Mouse (Mus musculus) midbrain, embryonic 12.5 days (tissue): ENCODE measurements at regions not wholly inside any gene's neighbourhood (a gene's known extent, or its start where the extent isn't known, plus 50 kb on each side); places are given as distances from the start of the nearest gene placed in this dataset.

Source experiments
- ATAC-seq: fragments of 200-750 bp; cut with Nextera tagmentation; 2 replicates; pipeline ENCODE4 v1.8.0; 2017; ENCODE audit warnings: low read depth, moderate TSS enrichment, moderate library complexity; ENCODE audit not compliant: low FRiP score
- H3K27ac ChIP-seq: fragments of 300-500 bp; sonication (generic); replicated peaks from 2 replicates; pipeline ENCODE4 v1.5.1; 2016; ENCODE audit warnings: mild to moderate bottlenecking
- H3K27me3 ChIP-seq: fragments of 300-500 bp; sonication (generic); 2 replicates; pipeline ENCODE4 v1.6.1; 2016; ENCODE audit warnings: mild to moderate bottlenecking
- H3K36me3 ChIP-seq: fragments of 300-500 bp; sonication (generic); 2 replicates; pipeline ENCODE4 v1.6.1; 2016
- H3K4me1 ChIP-seq: fragments of 300-500 bp; sonication (generic); 2 replicates; pipeline ENCODE4 v1.6.1; 2016
- H3K4me2 ChIP-seq: fragments of 300-500 bp; sonication (generic); replicated peaks from 2 replicates; pipeline ENCODE4 v1.6.1; 2016; ENCODE audit warnings: mild to moderate bottlenecking, moderate library complexity
- H3K4me3 ChIP-seq: fragments of 300-500 bp; sonication (generic); 2 replicates; pipeline ENCODE4 v1.5.1; 2016; ENCODE audit warnings: mild to moderate bottlenecking
- H3K9ac ChIP-seq: fragments of 300-500 bp; sonication (generic); replicated peaks from 2 replicates; pipeline ENCODE4 v1.6.1; 2016; ENCODE audit warnings: mild to moderate bottlenecking, moderate library complexity
- H3K9me3 ChIP-seq: fragments of 300-500 bp; sonication (generic); 2 replicates; pipeline ENCODE4 v1.6.1; 2016; ENCODE audit warnings: mild to moderate bottlenecking
- WGBS: fragments of 180-500 bp; shearing (Covaris S2); methylation state at CpG from one replicate; pipeline ENCODE4 v1.1.7; 2016; 5-methylcytosine and 5-hydroxymethylcytosine counted together

- Histone ChIP-seq H3K9me3 (no peaks in the 10 kb centered on the region), H3K27ac (no peak overlapping the region), H3K9ac (no peak overlapping the region), H3K4me2 (no peak overlapping the region), H3K4me3 (no peak overlapping the region), H3K27me3 (peaks cover 4% of the 10 kb centered on the region), H3K4me1 (no peaks in the 10 kb centered on the region), H3K36me3 (no peaks in the 10 kb centered on the region)
- ATAC-seq = no peak
- WGBS = 91% methylated on average over 3 of the region's 3 CpGs
These were observed 304.7 kb upstream of the Rbms1 start for GRCm38 (mm10) chr2:61267706-61268105.

- ATAC-seq = no peak
- Histone ChIP-seq H3K27ac (no peak overlapping the region), H3K4me1 (peaks cover 7% of the 10 kb centered on the region; the same call in 1 of the 2 replicates), H3K36me3 (no peaks in the 10 kb centered on the region), H3K27me3 (no peaks in the 10 kb centered on the region), H3K4me3 (no peak overlapping the region), H3K4me2 (no peak overlapping the region), H3K9ac (no peak overlapping the region), H3K9me3 (no peaks in the 10 kb centered on the region)
- 59% methylated on average over 9 of the region's 9 CpGs for WGBS
These were observed 287.2 kb upstream of the Rbms1 start for GRCm38 (mm10) chr2:61250068-61250800.

- H3K4me3 ChIP-seq = no peak overlapping the region
- H3K4me2 ChIP-seq = no peak overlapping the region
- H3K27ac ChIP-seq = no peak overlapping the region
- H3K9me3 ChIP-seq = no peaks in the 10 kb centered on the region
- peaks cover 7% of the 10 kb centered on the region; the same call in 1 of the 2 replicates for H3K4me1 ChIP-seq
- H3K27me3 ChIP-seq = no peaks in the 10 kb centered on the region
- H3K36me3 ChIP-seq = no peaks in the 10 kb centered on the region
- 91% methylated on average over 4 of the region's 4 CpGs for WGBS
- ATAC-seq = no peak
- H3K9ac ChIP-seq = no peak overlapping the region
These were observed 285.0 kb upstream of the Rbms1 start for GRCm38 (mm10) chr2:61247956-61248355.

- Histone ChIP-seq H3K4me2 (no peak overlapping the region), H3K9ac (no peak overlapping the region), H3K36me3 (no peaks in the 10 kb centered on the region), H3K4me3 (no peak overlapping the region), H3K9me3 (no peaks in the 10 kb centered on the region), H3K4me1 (peaks cover 7% of the 10 kb centered on the region; the same call in 1 of the 2 replicates), H3K27ac (no peak overlapping the region), H3K27me3 (no peaks in the 10 kb centered on the region)
- 27% methylated on average over 2 of the region's 2 CpGs for WGBS
- no peak for ATAC-seq
These were observed 284.3 kb upstream of the Rbms1 start for GRCm38 (mm10) chr2:61247336-61247735.

- 13% methylated on average over 3 of the region's 3 CpGs for WGBS
These were observed 283.8 kb upstream of the Rbms1 start for GRCm38 (mm10) chr2:61246691-61247258.

GRCm38 (mm10) chr2:61245526-61245925 lies 282.5 kb upstream of the Rbms1 start:
- Histone ChIP-seq H3K4me2 (no peak overlapping the region), H3K4me3 (no peak overlapping the region), H3K27me3 (no peaks in the 10 kb centered on the region), H3K4me1 (peaks cover 7% of the 10 kb centered on the region; the same call in 1 of the 2 replicates), H3K9ac (no peak overlapping the region), H3K9me3 (no peaks in the 10 kb centered on the region), H3K27ac (no peak overlapping the region), H3K36me3 (no peaks in the 10 kb centered on the region)
- 89% methylated on average over 7 of the region's 7 CpGs for WGBS
- ATAC-seq = no peak

More at GRCm38 (mm10) chr2:61246691-61247258, 283.8 kb upstream of the Rbms1 start:
- Histone ChIP-seq H3K4me1 (peaks cover 7% of the 10 kb centered on the region; the same call in 1 of the 2 replicates), H3K36me3 (no peaks in the 10 kb centered on the region), H3K27ac (no peak overlapping the region), H3K27me3 (no peaks in the 10 kb centered on the region), H3K9ac (no peak overlapping the region), H3K4me3 (no peak overlapping the region), H3K4me2 (no peak overlapping the region), H3K9me3 (no peaks in the 10 kb centered on the region)
- no peak for ATAC-seq

- Histone ChIP-seq H3K4me1 (no peaks in the 10 kb centered on the region), H3K4me2 (no peak overlapping the region), H3K27ac (no peak overlapping the region), H3K4me3 (no peak overlapping the region), H3K9ac (no peak overlapping the region), H3K36me3 (no peaks in the 10 kb centered on the region), H3K27me3 (0 out of 2 replicates have a peak, but pooled peaks cover 3% of the 10 kb centered on the region), H3K9me3 (no peaks in the 10 kb centered on the region)
- ATAC-seq = no peak
- WGBS = 81% methylated on average over 3 of the region's 3 CpGs
These were observed 258.7 kb upstream of the Rbms1 start for GRCm38 (mm10) chr2:61221676-61222075.

- Histone ChIP-seq H3K9ac (no peak overlapping the region), H3K4me2 (no peak overlapping the region), H3K27ac (no peak overlapping the region), H3K27me3 (0 out of 2 replicates have a peak, but pooled peaks cover 3% of the 10 kb centered on the region), H3K4me3 (no peak overlapping the region), H3K36me3 (no peaks in the 10 kb centered on the region), H3K4me1 (no peaks in the 10 kb centered on the region), H3K9me3 (no peaks in the 10 kb centered on the region)
- ATAC-seq = no peak
- 91% methylated on average over 2 of the region's 2 CpGs for WGBS
These were observed 258.2 kb upstream of the Rbms1 start for GRCm38 (mm10) chr2:61221157-61221556.

GRCm38 (mm10) chr2:61213951-61214350 lies 251.0 kb upstream of the Rbms1 start:
- no peak overlapping the region for H3K4me3 ChIP-seq
- no peaks in the 10 kb centered on the region for H3K4me1 ChIP-seq
- H3K27ac ChIP-seq = no peak overlapping the region
- 92% methylated on average over 1 of the region's 1 CpGs for WGBS
- ATAC-seq = no peak
- no peaks in the 10 kb centered on the region for H3K27me3 ChIP-seq
- H3K9me3 ChIP-seq = no peaks in the 10 kb centered on the region
- H3K36me3 ChIP-seq = no peaks in the 10 kb centered on the region
- no peak overlapping the region for H3K4me2 ChIP-seq
- no peak overlapping the region for H3K9ac ChIP-seq

GRCm38 (mm10) chr2:61201387-61201786 lies 238.4 kb upstream of the Rbms1 start:
- H3K27ac ChIP-seq = no peak overlapping the region
- H3K9ac ChIP-seq = no peak overlapping the region
- H3K4me1 ChIP-seq = no peaks in the 10 kb centered on the region
- ATAC-seq = no peak
- H3K27me3 ChIP-seq = no peaks in the 10 kb centered on the region
- H3K4me2 ChIP-seq = no peak overlapping the region
- H3K4me3 ChIP-seq = no peak overlapping the region
- H3K36me3 ChIP-seq = no peaks in the 10 kb centered on the region
- H3K9me3 ChIP-seq = no peaks in the 10 kb centered on the region

GRCm38 (mm10) chr2:61193976-61194375 lies 231.0 kb upstream of the Rbms1 start:
- no peaks in the 10 kb centered on the region for H3K9me3 ChIP-seq
- 69% methylated on average over 2 of the region's 2 CpGs for WGBS

GRCm38 (mm10) chr2:61182424-61182979 lies 219.5 kb upstream of the Rbms1 start:
- H3K4me3 ChIP-seq = no peak overlapping the region
- H3K27me3 ChIP-seq = no peaks in the 10 kb centered on the region
- WGBS = 51% methylated on average over 8 of the region's 8 CpGs
- no peaks in the 10 kb centered on the region for H3K9me3 ChIP-seq
- H3K36me3 ChIP-seq = no peaks in the 10 kb centered on the region
- no peak overlapping the region for H3K27ac ChIP-seq
- no peaks in the 10 kb centered on the region for H3K4me1 ChIP-seq
- ATAC-seq = no peak
- no peak overlapping the region for H3K4me2 ChIP-seq
- H3K9ac ChIP-seq = no peak overlapping the region

More at GRCm38 (mm10) chr2:61193976-61194375, 231.0 kb upstream of the Rbms1 start:
- ATAC-seq = no peak
- Histone ChIP-seq H3K9ac (no peak overlapping the region), H3K36me3 (no peaks in the 10 kb centered on the region), H3K4me2 (no peak overlapping the region), H3K4me3 (no peak overlapping the region), H3K27me3 (no peaks in the 10 kb centered on the region), H3K27ac (no peak overlapping the region), H3K4me1 (no peaks in the 10 kb centered on the region)
